Mouse (Mus musculus) inflammation-experienced regulatory T-cells, adult 6 months (primary cell): ENCODE measurements around the gene Ammecr1. TPM values are rescaled to one million over a fixed set of nuclear protein-coding genes. Genes with fewer than 3 reads are reported as not detected.

Experiments
- ATAC-seq: one replicate; pipeline ENCODE4 v1.8.0; 2017
- polyA plus RNA-seq, 3 experiments: library from polyadenylated mRNA; unstranded; fragments of 100-300 nt; shearing (Covaris generic); gene quantifications; one replicate each; pipeline ENCODE4 v1.2.1; 2017

Ammecr1 gene
- polyA plus RNA-seq, 3 experiments from 2014 or later, result 7.7 to 8.7 (median 8.6) TPM

DNA sequence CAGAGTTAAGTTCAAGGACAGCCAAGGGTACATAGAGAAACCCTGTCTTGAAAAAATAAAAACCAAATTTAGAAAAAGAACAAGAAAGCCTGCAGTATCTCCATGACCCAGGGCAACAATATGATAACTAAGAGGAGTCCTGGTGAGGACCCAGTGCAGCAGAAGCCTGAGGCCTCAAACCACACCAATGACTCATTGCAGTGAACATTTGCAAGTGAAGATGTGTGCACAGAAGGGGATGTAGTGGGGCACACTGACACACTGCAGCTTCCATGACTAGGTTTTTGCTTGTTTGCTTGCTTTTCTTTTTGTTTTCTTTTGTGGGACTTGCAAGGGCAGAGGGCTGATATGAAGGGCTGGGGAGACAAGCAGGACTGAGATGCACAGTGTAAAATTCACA is 52.3 kb downstream of the Ammecr1 start:
- no peak for ATAC-seq

DNA sequence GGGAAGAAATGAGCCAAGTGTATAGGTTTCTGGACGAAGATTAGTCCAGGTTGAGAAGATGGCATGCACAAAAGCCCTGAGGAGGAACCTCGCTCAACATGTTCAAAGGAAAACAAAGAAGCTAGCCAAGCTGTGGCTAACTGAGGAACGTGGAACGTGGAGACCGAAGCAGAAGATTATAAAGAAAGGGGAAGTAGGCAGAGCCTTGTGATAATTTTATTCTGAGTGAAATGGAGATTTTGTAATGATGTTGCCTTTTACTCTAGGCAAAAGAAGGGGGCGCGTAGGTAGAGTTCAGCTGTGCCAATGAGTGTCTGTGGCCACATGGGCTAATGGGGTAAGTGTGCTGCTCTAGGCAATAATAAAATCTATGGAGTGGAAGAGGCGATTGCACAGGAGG is 62.7 kb downstream of the Ammecr1 start:
- no peak for ATAC-seq

DNA sequence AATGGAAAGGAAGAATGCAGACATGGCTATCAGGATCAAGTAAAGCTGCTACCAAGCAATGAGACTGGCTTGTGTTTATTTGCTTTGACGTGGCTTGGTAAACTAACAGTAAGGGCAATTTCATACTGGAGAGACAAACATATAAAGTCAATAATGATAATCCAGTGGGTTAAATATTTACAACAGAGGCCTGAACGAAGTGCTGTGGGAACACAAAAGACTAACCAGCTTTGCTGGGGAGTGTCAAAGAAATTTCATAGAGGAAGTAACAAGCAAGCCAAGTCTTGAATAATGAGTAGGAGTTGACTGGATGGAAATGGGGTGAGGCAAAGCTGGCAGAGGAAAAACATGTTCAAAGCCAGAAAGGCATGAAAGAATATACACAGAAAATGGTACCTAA is 63.9 kb downstream of the Ammecr1 start:
- no peak for ATAC-seq

DNA sequence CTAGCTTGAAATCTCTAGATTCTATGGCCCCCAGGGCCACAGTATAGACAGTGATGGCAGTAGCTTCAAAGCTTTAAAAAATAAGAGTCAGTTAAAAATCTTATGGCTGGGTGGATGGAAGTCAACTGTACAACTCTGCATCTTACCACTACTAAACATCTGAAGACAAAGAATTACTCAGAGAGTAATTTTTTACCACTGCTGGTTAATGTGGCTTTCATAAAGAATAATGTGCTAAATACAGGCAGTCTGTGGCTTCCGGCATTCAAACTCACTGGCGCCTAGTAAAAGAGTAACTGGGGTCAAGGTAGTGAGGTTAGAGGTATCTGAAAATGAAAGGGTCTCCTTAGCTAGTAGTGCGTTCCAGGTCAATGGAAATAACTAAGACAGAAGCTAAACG is 64.6 kb downstream of the Ammecr1 start:
- ATAC-seq, result peak; percentile 61

DNA sequence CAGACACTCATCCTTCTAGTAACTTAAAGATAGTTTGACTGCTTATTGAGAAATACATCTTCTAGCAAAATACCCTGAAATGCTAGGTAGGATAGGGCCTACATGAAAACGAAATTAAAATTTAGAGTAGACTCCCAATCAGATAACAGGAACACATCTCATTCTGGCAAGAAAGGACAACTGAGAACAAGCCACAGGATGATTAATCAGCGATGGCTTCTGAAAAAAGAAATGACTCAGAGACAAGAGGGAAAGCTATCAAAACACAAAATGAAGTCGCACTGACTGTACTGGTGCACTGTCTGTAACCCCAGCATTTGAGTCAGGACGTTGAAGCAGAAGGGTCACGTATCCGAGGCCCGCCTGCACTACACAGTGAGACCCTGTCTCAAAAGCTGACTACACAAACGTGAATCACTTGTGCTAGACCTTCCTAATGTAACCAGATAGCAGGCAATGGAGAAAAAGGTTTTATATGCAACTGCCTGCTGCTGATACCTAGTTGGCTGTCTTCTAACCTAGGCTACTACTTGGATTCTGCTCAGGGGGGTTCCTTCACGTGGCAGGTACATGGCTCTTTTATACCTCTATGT is 68.1 kb downstream of the Ammecr1 start:
- no peak for ATAC-seq

DNA sequence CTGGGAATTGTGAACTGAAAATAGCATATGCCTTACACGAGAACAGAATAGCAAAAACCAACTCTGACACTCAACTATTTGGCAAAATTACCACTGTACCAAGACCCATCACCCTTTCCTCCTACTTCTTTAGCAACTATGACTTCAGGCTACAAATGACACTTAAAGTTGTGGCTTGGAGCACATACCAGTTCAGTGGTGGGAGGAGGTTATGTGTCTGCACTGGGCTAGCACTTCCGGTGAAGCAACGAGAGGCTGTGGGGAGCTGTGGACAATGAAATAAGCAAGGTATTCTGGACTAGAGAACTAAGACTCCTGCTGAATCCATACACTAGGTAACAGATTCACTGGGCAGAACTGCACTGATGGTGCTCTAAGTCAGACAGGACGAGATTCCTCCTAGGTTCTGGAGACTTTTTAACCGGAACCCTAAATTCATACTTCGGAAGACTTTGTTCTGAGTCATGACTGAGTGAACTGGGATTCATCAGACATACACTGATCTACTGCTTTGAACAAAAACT is 69.0 kb downstream of the Ammecr1 start:
- no peak for ATAC-seq

DNA sequence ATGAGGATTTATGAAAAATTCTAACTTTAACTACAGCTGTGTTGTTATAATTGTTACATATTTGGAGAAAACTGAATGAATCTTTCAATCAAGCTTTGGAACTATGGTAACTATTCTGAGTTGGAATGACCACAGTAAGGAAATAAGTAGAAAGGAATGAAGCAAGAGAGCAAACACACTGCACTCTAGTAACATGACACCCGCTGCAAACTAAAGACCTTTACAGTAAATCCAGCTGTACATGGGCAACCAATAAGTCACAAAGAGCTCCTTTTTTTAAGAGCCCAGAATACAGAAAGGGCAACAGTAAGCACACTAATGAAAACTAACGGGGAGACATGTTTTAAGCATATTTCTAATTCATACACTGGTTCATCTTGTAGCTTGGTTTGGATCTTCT is 71.2 kb downstream of the Ammecr1 start:
- no peak for ATAC-seq

DNA sequence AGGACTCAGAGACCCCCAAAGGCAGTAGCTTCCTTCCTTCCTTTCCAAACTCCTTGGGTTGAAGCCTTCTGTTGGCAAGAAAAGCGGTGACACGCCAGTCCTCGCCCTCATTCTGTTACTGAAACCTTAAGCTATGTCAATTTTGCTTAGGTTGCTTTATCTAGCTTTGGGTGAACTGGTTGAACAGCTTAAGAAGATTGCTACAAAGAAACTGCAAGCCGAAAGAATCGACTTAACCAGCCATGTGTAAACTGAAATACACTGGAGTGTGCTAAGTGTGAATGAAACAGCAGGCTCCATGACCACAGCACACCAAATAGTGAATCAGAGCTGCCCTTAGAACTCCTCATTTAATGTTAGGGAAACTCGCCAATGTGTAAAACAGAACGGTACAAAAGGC is 80.6 kb downstream of the Ammecr1 start:
- ATAC-seq, result no peak

GRCm38 (mm10) chrX:142883593-142883992 is 82.9 kb downstream of the Ammecr1 start:
- ATAC-seq, result peak; percentile 84

- no peak for ATAC-seq
Observed at GRCm38 (mm10) chrX:142882255-142882654, 84.3 kb downstream of the Ammecr1 start.

DNA sequence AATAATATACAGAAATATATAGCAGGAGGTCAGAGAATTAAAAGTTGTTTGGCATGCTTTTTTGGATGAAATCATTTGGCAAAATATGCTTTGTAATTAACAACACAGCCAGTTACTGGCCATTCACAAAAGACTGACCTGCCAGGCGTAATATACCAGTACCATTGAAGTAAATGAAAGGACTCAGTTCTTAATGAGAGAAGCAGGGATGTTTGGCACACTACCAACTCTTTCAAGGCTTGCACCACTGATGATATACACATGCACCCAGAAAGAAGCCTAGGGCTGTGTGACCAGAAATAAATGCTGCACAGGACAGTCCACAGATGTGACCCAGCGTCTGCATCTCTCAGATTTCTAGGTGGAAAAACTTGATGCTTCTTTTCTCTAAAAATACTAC is 96.7 kb downstream of the Ammecr1 start:
- no peak for ATAC-seq

GRCm38 (mm10) chrX:142848032-142848431 is 118.5 kb downstream of the Ammecr1 start:
- no peak for ATAC-seq

DNA sequence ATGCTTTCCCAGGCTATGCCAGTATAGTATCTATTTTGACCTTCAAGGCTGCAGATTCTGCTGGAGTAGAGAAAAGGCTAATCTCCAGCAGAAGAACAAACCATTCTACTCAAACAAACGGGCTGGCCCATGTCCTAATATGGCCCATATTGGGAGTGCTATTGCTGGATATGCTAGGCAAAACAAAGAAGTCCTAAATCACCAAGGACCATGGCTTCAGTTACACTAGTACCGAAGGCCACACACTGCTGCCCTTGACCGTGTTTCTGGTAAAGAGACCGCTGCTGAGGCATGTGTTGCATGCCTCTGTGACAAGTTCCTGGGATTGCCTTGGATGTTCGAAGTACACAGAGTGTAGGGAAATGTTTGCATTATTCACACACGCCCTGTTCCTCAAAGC is 120.3 kb downstream of the Ammecr1 start:
- ATAC-seq, result no peak

DNA sequence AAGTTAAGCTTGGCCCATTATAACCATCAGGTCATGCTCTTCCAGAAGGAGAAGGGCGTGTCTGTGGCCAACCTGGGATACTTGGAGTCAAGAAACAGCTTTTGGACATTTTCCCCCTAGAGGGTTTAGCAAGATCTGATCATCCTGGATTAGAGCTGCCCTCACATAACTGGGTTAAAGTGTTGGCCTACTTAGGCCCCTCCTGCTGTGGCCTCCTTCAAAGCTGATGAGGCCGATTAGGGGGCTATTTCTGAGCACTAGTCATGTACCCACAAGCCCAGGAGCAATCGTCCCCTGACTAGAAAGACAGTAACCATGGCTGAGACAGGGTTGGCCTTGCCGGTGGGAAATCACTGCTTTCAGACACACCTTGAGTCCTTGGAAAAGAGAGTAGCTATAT is 124.6 kb downstream of the Ammecr1 start:
- no peak for ATAC-seq

DNA sequence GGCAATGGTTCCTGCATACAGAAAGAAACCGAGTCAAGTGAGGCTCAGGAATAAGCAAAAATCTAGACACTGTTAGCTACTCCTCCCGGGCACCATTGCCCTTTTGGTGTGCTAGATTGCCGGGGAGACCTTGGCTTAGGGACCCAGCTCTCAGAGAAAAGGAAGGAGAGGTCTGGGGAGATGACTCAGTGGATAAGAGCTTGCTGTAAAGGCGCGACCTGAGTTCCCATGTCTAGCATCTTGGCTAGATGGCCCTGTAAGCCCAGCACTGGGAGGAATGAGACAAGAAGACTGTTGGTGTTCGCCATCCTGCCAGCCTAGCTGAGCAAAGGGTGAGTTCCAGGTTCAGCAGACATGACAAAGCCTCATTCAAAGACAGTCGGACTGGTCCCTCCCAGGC is 127.1 kb downstream of the Ammecr1 start:
- no peak for ATAC-seq

DNA sequence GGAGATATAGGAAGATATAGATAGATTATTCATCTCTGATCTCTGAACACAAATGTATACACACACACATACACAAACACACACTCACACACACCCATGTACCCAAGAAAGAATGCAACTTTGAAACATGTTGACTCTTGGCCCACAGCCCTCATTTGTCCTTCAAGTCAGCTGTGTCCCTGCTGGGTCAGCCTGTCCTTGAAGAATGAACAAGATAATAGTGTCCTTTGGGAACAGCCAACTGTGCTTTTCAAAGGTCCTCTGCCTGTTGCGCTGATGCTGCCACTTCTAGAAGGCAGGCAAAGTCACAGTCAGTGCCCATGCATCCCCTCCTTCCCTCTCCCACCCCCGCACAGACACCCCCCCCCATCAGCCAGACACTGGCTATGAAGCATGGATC is 127.7 kb downstream of the Ammecr1 start:
- ATAC-seq, result no peak

DNA sequence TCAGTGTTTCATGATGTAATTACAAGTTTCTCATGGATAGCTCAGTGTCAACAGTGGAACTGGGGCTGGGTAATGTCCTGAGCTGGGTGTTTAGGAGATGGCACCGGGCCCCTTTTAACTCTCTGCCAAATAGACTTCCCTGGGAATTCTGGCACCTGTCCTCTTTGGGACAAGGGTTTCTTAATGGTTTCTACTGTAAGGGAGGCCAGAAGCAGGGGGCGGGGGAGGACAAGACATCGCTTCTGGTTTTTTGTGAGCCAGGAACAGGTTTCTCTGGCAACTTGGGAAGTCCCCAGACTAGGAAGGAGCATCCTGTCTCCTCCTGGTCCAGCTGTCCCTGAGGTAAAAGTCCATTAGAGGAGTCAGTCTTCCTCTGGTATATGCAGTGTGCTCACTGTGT is 129.2 kb downstream of the Ammecr1 start:
- no peak for ATAC-seq

DNA sequence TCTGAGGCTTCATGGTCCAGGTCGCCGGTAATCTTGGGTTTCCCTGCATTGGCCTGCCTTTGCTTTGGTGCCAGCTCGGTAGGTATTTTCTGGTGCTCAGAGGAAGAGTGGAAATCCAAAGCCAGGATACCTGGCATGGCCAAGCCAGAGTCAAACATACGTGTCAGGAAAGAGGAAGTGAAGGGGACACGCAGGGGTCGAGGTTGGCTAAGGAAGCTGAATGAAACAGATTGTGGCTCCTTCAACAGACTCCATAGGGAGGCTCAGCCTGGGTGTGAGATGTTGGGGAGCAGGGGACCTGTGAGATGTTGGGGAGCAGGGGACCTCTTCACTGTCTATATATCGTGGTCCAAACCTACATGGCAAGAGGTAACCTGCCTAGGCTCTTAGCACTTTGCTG is 130.1 kb downstream of the Ammecr1 start:
- ATAC-seq, result no peak

GRCm38 (mm10) chrX:142834807-142835206 is 131.7 kb downstream of the Ammecr1 start:
- ATAC-seq, result no peak

DNA sequence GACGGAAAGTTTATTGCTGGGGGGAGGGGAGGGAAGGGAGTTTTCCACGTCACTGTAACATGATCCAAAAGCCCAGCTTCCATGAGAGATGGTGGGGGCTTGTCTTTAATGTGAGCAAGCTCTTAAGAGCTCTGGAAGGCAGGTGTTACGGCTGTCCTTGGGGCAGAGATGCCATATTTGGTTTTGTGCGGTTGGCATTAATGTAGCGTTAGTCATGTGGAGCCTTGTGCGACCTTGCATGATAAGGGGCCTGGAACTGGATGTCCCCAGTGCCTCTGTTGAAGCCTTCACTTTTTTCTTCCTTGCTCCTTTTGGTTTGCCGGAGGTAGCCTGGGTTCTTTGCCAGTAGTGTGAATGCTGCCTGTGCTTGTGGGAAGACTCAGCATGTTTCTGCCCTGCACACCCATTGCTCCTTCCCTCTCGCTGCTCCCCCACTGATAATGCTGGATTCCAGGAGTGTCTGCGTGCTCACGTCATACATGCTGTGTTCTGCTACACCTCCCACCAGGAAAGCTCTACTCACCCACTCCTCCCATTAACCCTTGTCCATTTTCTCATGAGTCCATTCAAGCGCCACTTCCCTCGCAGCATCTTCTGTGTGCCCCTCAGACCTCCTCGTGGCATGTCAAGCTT is 133.2 kb downstream of the Ammecr1 start:
- ATAC-seq, result no peak

GRCm38 (mm10) chrX:142832221-142832620 is 134.3 kb downstream of the Ammecr1 start:
- ATAC-seq, result no peak

- no peak for ATAC-seq
Observed at GRCm38 (mm10) chrX:142830572-142830971, 136.0 kb downstream of the Ammecr1 start.

GRCm38 (mm10) chrX:142829866-142830470 is 136.6 kb downstream of the Ammecr1 start:
- no peak for ATAC-seq

GRCm38 (mm10) chrX:142829267-142829666 is 137.3 kb downstream of the Ammecr1 start:
- ATAC-seq, result no peak
